Mouse (Mus musculus) ES-E14 (cell line): ENCODE measurements around the gene Tjp2. TPM values are rescaled to one million over a fixed set of nuclear protein-coding genes. Genes with fewer than 3 reads are reported as not detected.

Source experiments
- DNase-seq: peaks from one replicate; pipeline ENCODE4 v3.0.0-alpha.2; 2013; ENCODE audit warnings: low read depth, low spot score
- H3K27ac ChIP-seq: 2 replicates; pipeline ENCODE4 v1.5.1; 2012; ENCODE audit warnings: low read depth, mild to moderate bottlenecking, low read length, moderate library complexity, mixed read lengths; ENCODE audit not compliant: poor library complexity, insufficient read depth, severe bottlenecking
- H3K36me3 ChIP-seq: 2 replicates; pipeline ENCODE4 v1.6.1; 2012; ENCODE audit warnings: mild to moderate bottlenecking, low read length, moderate library complexity, mixed read lengths; ENCODE audit not compliant: control insufficient read depth, poor library complexity, insufficient read depth, severe bottlenecking
- H3K4me1 ChIP-seq, 2 experiments: fragments of 150-350 bp in 1 of 2; sonication (generic) in 1 of 2; 2 replicates each; pipeline ENCODE4 v1.6.1; 2012; ENCODE audit warnings: low read length in 2 of 2, mild to moderate bottlenecking in 1 of 2, mixed read lengths in 1 of 2; ENCODE audit not compliant: control insufficient read depth in 2 of 2, insufficient read depth in 2 of 2, poor library complexity in 1 of 2
- H3K4me3 ChIP-seq, 2 experiments: fragments of 150-350 bp in 1 of 2; sonication (generic) in 1 of 2; 2 replicates each; pipeline ENCODE4 v1.5.1; 2012; ENCODE audit warnings: low read length in 2 of 2, low read depth in 1 of 2, mild to moderate bottlenecking in 1 of 2, mixed read lengths in 1 of 2; ENCODE audit not compliant: insufficient read depth in 1 of 2, poor library complexity in 1 of 2, severe bottlenecking in 1 of 2
- H3K9ac ChIP-seq: 2 replicates; pipeline ENCODE4 v1.6.1; 2012; ENCODE audit warnings: low read depth, mild to moderate bottlenecking, low read length, mixed read lengths; ENCODE audit not compliant: poor library complexity, insufficient read depth, severe bottlenecking
- H3K9me3 ChIP-seq: fragments of 150-350 bp; sonication (generic); 2 replicates; pipeline ENCODE4 v1.6.1; 2012; ENCODE audit warnings: low read depth, mild to moderate bottlenecking, low read length; ENCODE audit not compliant: control insufficient read depth, insufficient read depth
- CHD2 ChIP-seq: IDR thresholded peaks from 2 replicates; pipeline ENCODE4 v1.6.1; 2014; ENCODE audit warnings: mild to moderate bottlenecking, low read depth, low read length, inconsistent platforms
- HCFC1 ChIP-seq: IDR thresholded peaks from 2 replicates; pipeline ENCODE4 v1.6.1; 2012; ENCODE audit warnings: low read length, inconsistent platforms, borderline replicate concordance; ENCODE audit not compliant: insufficient read depth
- MAFK ChIP-seq: IDR thresholded peaks from 2 replicates; pipeline ENCODE4 v1.6.1; 2014; ENCODE audit warnings: mild to moderate bottlenecking, low read depth, low read length, inconsistent platforms; ENCODE audit not compliant: insufficient read depth
- ZC3H11A ChIP-seq: IDR thresholded peaks from 2 replicates; pipeline ENCODE4 v1.6.1; 2012; ENCODE audit warnings: low read depth, mild to moderate bottlenecking, inconsistent platforms, low read length, borderline replicate concordance
- ZNF384 ChIP-seq: IDR thresholded peaks from 2 replicates; pipeline ENCODE4 v1.6.1; 2012; ENCODE audit warnings: low read depth, low read length, inconsistent platforms
- in situ Hi-C, 2 experiments: fragments of 600-800 bp; cut with MboI; formaldehyde crosslinking; loops; one replicate each; pipeline ENCODE4 v1.15.1; 2025; ENCODE audit warnings: low sequenced_read_pairs in 2 of 2, inconsistent platforms in 1 of 2; ENCODE audit not compliant: unreplicated experiment in 2 of 2
- total RNA-seq: library from RNA; depleted of rRNA; stranded (reverse); fragments of 300-350 nt; gene quantifications from 2 replicates; pipeline ENCODE4 v1.2.3, GENCODE M21; 2012

Tjp2 gene
- total RNA-seq, 1 experiment = 97.3 TPM

- no peak for DNase-seq
- Histone ChIP-seq H3K9me3 (no peaks in the 10 kb centered on the region), H3K4me3 (no peak overlapping the region), H3K36me3 (no peaks in the 10 kb centered on the region), H3K4me1 (peaks cover 8 to 23% of the 10 kb centered on the region in 2 experiments), H3K9ac (no peak overlapping the region), H3K27ac (no peak overlapping the region)
- no peak for TF ChIP-seq HCFC1
- TF ChIP-seq ZNF384 = no peak
- TF ChIP-seq ZC3H11A = no peak
- no peak for TF ChIP-seq MAFK
- TF ChIP-seq CHD2 = no peak
- in situ Hi-C loops = no loop called here
These were observed 56.3 kb downstream of the Tjp2 start for GRCm38 (mm10) chr19:24168531-24168930.

GRCm38 (mm10) chr19:24166516-24167091 is 58.2 kb downstream of the Tjp2 start:
- peaks cover 8 to 17% of the 10 kb centered on the region in 2 experiments for H3K4me1 ChIP-seq
- TF ChIP-seq HCFC1 = no peak
- TF ChIP-seq MAFK = no peak
- no peak for TF ChIP-seq ZC3H11A
- TF ChIP-seq ZNF384 = no peak
- TF ChIP-seq CHD2 = no peak
- peak overlapping the region; percentile 15 to 38; a peak in 3 of 4 replicates for H3K4me3 ChIP-seq
- peaks cover 2% of the 10 kb centered on the region; the same call in 1 of the 2 replicates for H3K36me3 ChIP-seq
- H3K9me3 ChIP-seq = no peaks in the 10 kb centered on the region
- DNase-seq = no peak
- in situ Hi-C loops = no loop called here
- no peak overlapping the region for H3K9ac ChIP-seq
- no peak overlapping the region for H3K27ac ChIP-seq

- Histone ChIP-seq H3K9ac (no peak overlapping the region), H3K4me3 (no peak overlapping the region; a peak in 1 of 4 replicates), H3K27ac (no peak overlapping the region; the same call in 1 of the 2 replicates), H3K36me3 (peaks cover 2% of the 10 kb centered on the region; the same call in 1 of the 2 replicates), H3K9me3 (no peaks in the 10 kb centered on the region), H3K4me1 (peaks cover 8 to 22% of the 10 kb centered on the region in 2 experiments)
- TF ChIP-seq CHD2 (no peak), MAFK (no peak), ZNF384 (no peak), HCFC1 (no peak), ZC3H11A (no peak)
- in situ Hi-C loops = no loop called here
- DNase-seq = no peak
These were observed 60.9 kb downstream of the Tjp2 start for GRCm38 (mm10) chr19:24163974-24164373.

GRCm38 (mm10) chr19:24160460-24160859 is 64.4 kb downstream of the Tjp2 start:
- no peak for DNase-seq

More at GRCm38 (mm10) chr19:24160460-24160859, 64.4 kb downstream of the Tjp2 start:
- in situ Hi-C loops = no loop called here
- no peaks in the 10 kb centered on the region for H3K9me3 ChIP-seq
- no peak for TF ChIP-seq CHD2
- TF ChIP-seq ZNF384 = no peak
- no peak for TF ChIP-seq ZC3H11A
- no peak for TF ChIP-seq MAFK
- TF ChIP-seq HCFC1 = no peak
- H3K27ac ChIP-seq = no peak overlapping the region
- no peak overlapping the region for H3K4me3 ChIP-seq
- H3K4me1 ChIP-seq = peaks cover 2 to 15% of the 10 kb centered on the region in 2 experiments; a peak in 3 of 4 replicates
- no peak overlapping the region for H3K9ac ChIP-seq
- H3K36me3 ChIP-seq = peaks cover 2% of the 10 kb centered on the region; the same call in 1 of the 2 replicates
